Mouse (Mus musculus): ENCODE results near the gene Tcp11l1. TPM values are rescaled to one million over a fixed set of nuclear protein-coding genes. Genes with fewer than 3 reads are reported as not detected.

Tcp11l1 gene
- polyA plus RNA-seq, 1 experiment from 2014 or later: 58.7 TPM

- peaks cover 95% of the 10 kb centered on the region for H3K36me3 ChIP-seq
- H3K9me3 ChIP-seq (replicated peaks): no peaks in the 10 kb centered on the region
- H3K4me3 ChIP-seq: no peak overlapping the region
- no peaks in the 10 kb centered on the region for H3K27me3 ChIP-seq (ENCODE audit: low read depth, poor library complexity, severe bottlenecking)
- no peaks in the 10 kb centered on the region for H3K4me1 ChIP-seq
- 94% methylated on average over 1 of the region's 1 CpGs for WGBS
- no peak for DNase-seq (ENCODE audit: low spot score)
- H3K27ac ChIP-seq (replicated peaks): no peak overlapping the region
Observed at GRCm38 (mm10) chr2:104658659-104659058, 53.3 kb downstream of the Tcp11l1 start.

GRCm38 (mm10) chr2:104615985-104616711, 95.8 kb downstream of the Tcp11l1 start:
- no peak for DNase-seq (ENCODE audit: low spot score)
- no peaks in the 10 kb centered on the region for H3K27me3 ChIP-seq (ENCODE audit: low read depth, poor library complexity, severe bottlenecking)
- WGBS: 95% methylated on average over 4 of the region's 4 CpGs
- H3K4me3 ChIP-seq: no peak overlapping the region
- no peaks in the 10 kb centered on the region for H3K4me1 ChIP-seq
- H3K9me3 ChIP-seq (replicated peaks): no peaks in the 10 kb centered on the region
- no peak overlapping the region for H3K27ac ChIP-seq (replicated peaks)
- H3K36me3 ChIP-seq: peaks cover 37% of the 10 kb centered on the region

- H3K4me3 ChIP-seq: no peak overlapping the region
- no peaks in the 10 kb centered on the region for H3K27me3 ChIP-seq (ENCODE audit: low read depth, poor library complexity, severe bottlenecking)
- H3K4me1 ChIP-seq: no peaks in the 10 kb centered on the region
- peaks cover 51% of the 10 kb centered on the region for H3K36me3 ChIP-seq
- no peaks in the 10 kb centered on the region for H3K9me3 ChIP-seq (replicated peaks)
- no peak overlapping the region for H3K27ac ChIP-seq (replicated peaks)
- 93% methylated on average over 3 of the region's 3 CpGs for WGBS
- no peak for DNase-seq (ENCODE audit: low spot score)
Observed at GRCm38 (mm10) chr2:104614786-104615185, 97.2 kb downstream of the Tcp11l1 start.

Other genes starting within 250 kb of the Tcp11l1 start
- 6.2 and 6.3 TPM in 2 replicates for gene Hipk3, start 217.7 kb downstream of the Tcp11l1 start, polyA plus RNA-seq (2016; fragmentation: Nextera tagmentation; extraction: Ambion mirVana)
- gene Cstf3, start 121.6 kb downstream of the Tcp11l1 start, polyA plus RNA-seq (2016; fragmentation: Nextera tagmentation; extraction: Ambion mirVana): 94.5 and 100 TPM in 2 replicates
- gene Pin1rt1, start 4.2 kb upstream of the Tcp11l1 start, polyA plus RNA-seq (2016; fragmentation: Nextera tagmentation; extraction: Ambion mirVana): not detected in 2 replicates
- 3.5 TPM in 2 replicates for gene Depdc7, start 30.7 kb upstream of the Tcp11l1 start, polyA plus RNA-seq (2016; fragmentation: Nextera tagmentation; extraction: Ambion mirVana)
- gene Qser1, start 104.6 kb upstream of the Tcp11l1 start, polyA plus RNA-seq (2016; fragmentation: Nextera tagmentation; extraction: Ambion mirVana): 9.2 and 9.3 TPM in 2 replicates
- gene Prrg4, start 137.7 kb upstream of the Tcp11l1 start, polyA plus RNA-seq (2016; fragmentation: Nextera tagmentation; extraction: Ambion mirVana): 0.35 and 0.93 TPM in 2 replicates
- 4.4 and 5.2 TPM in 2 replicates for gene Ccdc73, start 155.6 kb upstream of the Tcp11l1 start, polyA plus RNA-seq (2016; fragmentation: Nextera tagmentation; extraction: Ambion mirVana)

All from midbrain, embryonic 10.5 days (tissue).